Mouse (Mus musculus): ENCODE results near the gene Rnf114.

Rnf114 gene

GRCm38 (mm10) chr2:167475596-167475995 is 16.8 kb upstream of the Rnf114 start:
- no peak for DNase-seq (ENCODE audit: low spot score)

GRCm38 (mm10) chr2:167476200-167476688 is 16.2 kb upstream of the Rnf114 start:
- peak; percentile 62 for DNase-seq (ENCODE audit: low spot score)

GRCm38 (mm10) chr2:167476762-167477161 is 15.7 kb upstream of the Rnf114 start:
- no peak for DNase-seq (ENCODE audit: low spot score)

- DNase-seq (ENCODE audit: low spot score) = no peak
These were observed 14.3 kb upstream of the Rnf114 start for GRCm38 (mm10) chr2:167478128-167478527.

GRCm38 (mm10) chr2:167479501-167479900 is 12.9 kb upstream of the Rnf114 start:
- no peak for DNase-seq (ENCODE audit: low spot score)

- DNase-seq (ENCODE audit: low spot score) = no peak
These were observed 9.8 kb upstream of the Rnf114 start for GRCm38 (mm10) chr2:167482681-167483080.

GRCm38 (mm10) chr2:167483081-167483826 is 9.2 kb upstream of the Rnf114 start:
- no peak for DNase-seq (ENCODE audit: low spot score)

- no peak for DNase-seq (ENCODE audit: low spot score)
These were observed 8.5 kb upstream of the Rnf114 start for GRCm38 (mm10) chr2:167483827-167484410.

GRCm38 (mm10) chr2:167484932-167485331 is 7.5 kb upstream of the Rnf114 start:
- no peak for DNase-seq (ENCODE audit: low spot score)

GRCm38 (mm10) chr2:167485501-167486377 is 6.7 kb upstream of the Rnf114 start:
- peak; percentile 25 for DNase-seq (ENCODE audit: low spot score)

- DNase-seq (ENCODE audit: low spot score) = no peak
These were observed 5.9 kb upstream of the Rnf114 start for GRCm38 (mm10) chr2:167486573-167486972.

GRCm38 (mm10) chr2:167487551-167487950 is 4.9 kb upstream of the Rnf114 start:
- DNase-seq (ENCODE audit: low spot score) = no peak

GRCm38 (mm10) chr2:167487994-167488393 is 4.5 kb upstream of the Rnf114 start:
- no peak for DNase-seq (ENCODE audit: low spot score)

GRCm38 (mm10) chr2:167490813-167491525 is 1.5 kb upstream of the Rnf114 start:
- no peak for DNase-seq (ENCODE audit: low spot score)

GRCm38 (mm10) chr2:167492713-167493636 is 530 bp downstream of the Rnf114 start, which contains the start of gene Spata2:
Spata2 (minus strand) TSS chr2:167492887.
- peak; percentile 90 for DNase-seq (ENCODE audit: low spot score)

GRCm38 (mm10) chr2:167496437-167496836 is 4.0 kb downstream of the Rnf114 start:
- no peak for DNase-seq (ENCODE audit: low spot score)

- DNase-seq (ENCODE audit: low spot score) = no peak
These were observed 4.8 kb downstream of the Rnf114 start for GRCm38 (mm10) chr2:167497272-167497671.

GRCm38 (mm10) chr2:167502554-167503252 is 10.3 kb downstream of the Rnf114 start:
- peak; percentile 27 for DNase-seq (ENCODE audit: low spot score)

GRCm38 (mm10) chr2:167503253-167503895 is 10.9 kb downstream of the Rnf114 start:
- peak; percentile 84 for DNase-seq (ENCODE audit: low spot score)

All from ovary, postnatal 14 days (tissue).